Mouse (Mus musculus): ENCODE measurements around the gene Zp2.

DNA sequence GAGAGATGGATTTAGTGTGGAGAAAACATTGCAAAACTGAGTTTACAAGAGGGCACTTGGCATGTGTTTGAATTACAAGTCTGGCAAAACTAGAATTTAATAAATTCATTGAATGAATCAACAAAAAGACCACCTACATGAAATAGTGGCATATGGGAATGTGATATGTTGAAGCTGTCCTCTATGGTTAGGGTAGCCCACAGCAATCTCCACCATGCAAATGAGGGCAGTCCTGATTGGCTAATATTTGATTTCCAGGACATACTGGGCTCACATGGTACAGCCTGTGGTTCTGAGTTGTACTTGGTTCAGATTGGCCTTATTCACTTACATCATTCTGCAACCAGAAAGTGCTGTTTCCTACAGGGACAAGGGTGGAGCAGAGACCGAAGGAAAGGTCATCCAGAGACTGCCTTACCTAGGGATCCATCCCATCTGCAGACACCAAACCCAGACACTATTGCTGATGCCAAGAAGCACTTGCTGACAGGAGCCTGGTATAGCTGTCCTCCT lies 27.2 kb upstream of the Zp2 start:
- TF ChIP-seq POLR2A (IDR thresholded peaks at IDR 0.05; ENCODE audit: borderline replicate concordance, extremely low read depth, insufficient read depth, insufficient read length, poor library complexity, severe bottlenecking), result no peak
- no peak for TF ChIP-seq CTCF (IDR thresholded peaks at IDR 0.05; ENCODE audit: borderline replicate concordance, extremely low read depth, insufficient read depth, insufficient read length)

All from brain, embryonic 14.5 days (tissue).